Mouse (Mus musculus) CH12.LX (cell line): Measurements from ENCODE around the gene Nuak2. TPM values are rescaled to one million over a fixed set of nuclear protein-coding genes. Genes with fewer than 3 reads are reported as not detected.

Source experiments
- DNase-seq: peaks from one replicate; pipeline ENCODE4 v3.0.0-alpha.2; 2013; ENCODE audit errors: extremely low read depth
- H3K27ac ChIP-seq: 2 replicates; pipeline ENCODE4 v1.5.1; 2012; ENCODE audit warnings: low read depth, mild to moderate bottlenecking, control low read depth, moderate library complexity; ENCODE audit not compliant: insufficient read depth
- H3K27me3 ChIP-seq: replicated peaks from 2 replicates; pipeline ENCODE3; 2012; ENCODE audit warnings: inconsistent platforms
- H3K36me3 ChIP-seq, 2 experiments: replicated peaks in 1 of 2; 2 replicates each; pipeline versions ENCODE3 to v1.6.1; 2012; ENCODE audit warnings: inconsistent platforms in 1 of 2, low read length in 1 of 2, mild to moderate bottlenecking in 1 of 2, mixed read lengths in 1 of 2, moderate library complexity in 1 of 2; ENCODE audit not compliant: control insufficient read depth in 1 of 2, insufficient read depth in 1 of 2
- H3K4me1 ChIP-seq, 2 experiments: 2 replicates each; pipeline ENCODE4 v1.6.1; 2012; ENCODE audit warnings: inconsistent platforms in 1 of 2, moderate library complexity in 1 of 2; ENCODE audit not compliant: insufficient read depth in 2 of 2, control insufficient read depth in 1 of 2
- H3K4me2 ChIP-seq: 2 replicates; pipeline ENCODE4 v1.6.1; 2012; ENCODE audit warnings: low read depth, mild to moderate bottlenecking, control low read depth; ENCODE audit not compliant: poor library complexity, insufficient read depth, severe bottlenecking
- H3K4me3 ChIP-seq, 3 experiments: fragments of 150-350 bp in 1 of 3; sonication (generic) in 1 of 3; replicated peaks in 1 of 3; 2 replicates each; pipeline versions ENCODE3 to v1.5.1; 2011 to 2012; ENCODE audit warnings: low read depth in 2 of 3, low read length in 2 of 3, mild to moderate bottlenecking in 2 of 3, moderate library complexity in 2 of 3, control low read depth in 1 of 3, improper control_type of control experiment in 1 of 3, inconsistent platforms in 1 of 3, mixed read lengths in 1 of 3; ENCODE audit not compliant: poor library complexity in 1 of 3
- H3K79me2 ChIP-seq: replicated peaks from 2 replicates; pipeline ENCODE4 v1.6.1; 2012; ENCODE audit warnings: mild to moderate bottlenecking, moderate library complexity; ENCODE audit not compliant: control insufficient read depth, poor library complexity, insufficient read depth, severe bottlenecking; ENCODE audit errors: extremely low read depth
- H3K9ac ChIP-seq: 2 replicates; pipeline ENCODE4 v1.6.1; 2012; ENCODE audit warnings: low read depth, mild to moderate bottlenecking, control low read depth, moderate library complexity; ENCODE audit not compliant: insufficient read depth
- H3K9me3 ChIP-seq: replicated peaks from 2 replicates; pipeline ENCODE3; 2012; ENCODE audit warnings: low read length, inconsistent platforms, mixed read lengths
- BHLHE40 ChIP-seq: IDR thresholded peaks from 2 replicates; pipeline ENCODE4 v1.6.1; 2011; ENCODE audit warnings: mild to moderate bottlenecking, low read depth, low read length, improper control_type of control experiment
- CHD2 ChIP-seq: IDR thresholded peaks from 2 replicates; pipeline ENCODE4 v1.6.1; 2011; ENCODE audit warnings: low read length, improper control_type of control experiment
- E2F4 ChIP-seq: IDR thresholded peaks from 2 replicates; pipeline ENCODE4 v1.6.1; 2011; ENCODE audit warnings: low read depth, low read length, improper control_type of control experiment; ENCODE audit not compliant: insufficient replicate concordance
- ELF1 ChIP-seq: IDR thresholded peaks from 2 replicates; pipeline ENCODE4 v1.6.1; 2014; ENCODE audit warnings: low read depth, mild to moderate bottlenecking, inconsistent platforms, low read length, improper control_type of control experiment
- EP300 ChIP-seq: IDR thresholded peaks from 2 replicates; pipeline ENCODE4 v1.6.1; 2011; ENCODE audit warnings: low read length, improper control_type of control experiment
- ETS1 ChIP-seq: conservative IDR thresholded peaks from 2 replicates; pipeline ENCODE4 v1.6.1; 2012; ENCODE audit warnings: low read depth, mild to moderate bottlenecking, inconsistent platforms, low read length, improper control_type of control experiment, moderate library complexity
- GABPA ChIP-seq: IDR thresholded peaks from 2 replicates; pipeline ENCODE4 v1.6.1; 2012; ENCODE audit warnings: low read depth, low read length, improper control_type of control experiment, inconsistent platforms; ENCODE audit not compliant: insufficient replicate concordance
- JUN ChIP-seq: IDR thresholded peaks from 2 replicates; pipeline ENCODE4 v1.6.1; 2011; ENCODE audit warnings: low read depth, mild to moderate bottlenecking, low read length, improper control_type of control experiment, moderate library complexity; ENCODE audit not compliant: insufficient read depth
- MAX ChIP-seq: IDR thresholded peaks from 2 replicates; pipeline ENCODE4 v1.6.1; 2011; ENCODE audit warnings: low read length, improper control_type of control experiment
- MAZ ChIP-seq: IDR thresholded peaks from 2 replicates; pipeline ENCODE4 v1.6.1; 2012; ENCODE audit warnings: low read depth, mild to moderate bottlenecking, inconsistent platforms, low read length, improper control_type of control experiment, moderate library complexity
- MEF2A ChIP-seq: IDR thresholded peaks from 2 replicates; pipeline ENCODE4 v1.6.1; 2014; ENCODE audit warnings: low read depth, mild to moderate bottlenecking, inconsistent platforms, low read length, improper control_type of control experiment, borderline replicate concordance
- MXI1 ChIP-seq: IDR thresholded peaks from 2 replicates; pipeline ENCODE4 v1.6.1; 2011; ENCODE audit warnings: mild to moderate bottlenecking, low read depth, low read length, improper control_type of control experiment
- MYC ChIP-seq: IDR thresholded peaks from 2 replicates; pipeline ENCODE4 v1.6.1; 2011; ENCODE audit warnings: low read depth, mild to moderate bottlenecking, improper control_type of control experiment, low read length
- NELFE ChIP-seq: IDR thresholded peaks from 2 replicates; pipeline ENCODE4 v1.6.1; 2011; ENCODE audit warnings: low read depth, low read length, improper control_type of control experiment
- NRF1 ChIP-seq: IDR thresholded peaks from 2 replicates; pipeline ENCODE4 v1.6.1; 2014; ENCODE audit warnings: low read depth, mild to moderate bottlenecking, inconsistent platforms, low read length, improper control_type of control experiment, moderate library complexity
- PAX5 ChIP-seq: IDR thresholded peaks from 2 replicates; pipeline ENCODE4 v1.6.1; 2012; ENCODE audit warnings: low read length, inconsistent platforms, mixed read lengths
- POLR2AphosphoS2 ChIP-seq: IDR thresholded peaks from 2 replicates; pipeline ENCODE4 v1.6.1; 2011; ENCODE audit warnings: low read depth, low read length, improper control_type of control experiment
- SMC3 ChIP-seq: IDR thresholded peaks from 2 replicates; pipeline ENCODE4 v1.6.1; 2011; ENCODE audit warnings: low read depth, low read length, improper control_type of control experiment
- TBP ChIP-seq: conservative IDR thresholded peaks from 2 replicates; pipeline ENCODE4 v1.6.1; 2011; ENCODE audit warnings: low read depth, low read length, improper control_type of control experiment
- USF1 ChIP-seq: IDR thresholded peaks from 2 replicates; pipeline ENCODE4 v1.6.1; 2014; ENCODE audit warnings: low read depth, mild to moderate bottlenecking, inconsistent platforms, low read length, improper control_type of control experiment
- ZKSCAN1 ChIP-seq: IDR thresholded peaks from 2 replicates; pipeline ENCODE4 v1.6.1; 2012; ENCODE audit warnings: low read depth, inconsistent platforms, low read length, improper control_type of control experiment, borderline replicate concordance
- ZMIZ1 ChIP-seq: IDR thresholded peaks from 2 replicates; pipeline ENCODE4 v1.6.1; 2012; ENCODE audit warnings: low read depth, mild to moderate bottlenecking, inconsistent platforms, low read length, improper control_type of control experiment
- ZNF384 ChIP-seq: IDR thresholded peaks from 2 replicates; pipeline ENCODE4 v1.6.1; 2012; ENCODE audit warnings: low read depth, low read length, improper control_type of control experiment, inconsistent platforms
- dilution Hi-C: fragments of 300-500 bp; cut with MboI; formaldehyde crosslinking; loops from 2 replicates; pipeline ENCODE4 v1.14.3; 2020; ENCODE audit warnings: low sequenced_read_pairs; ENCODE audit not compliant: extremely low pct_unique_long_range_greater_than_20kb, extremely low pct_ligation_motif_present
- in situ Hi-C: fragments of 300-500 bp; cut with MboI; formaldehyde crosslinking; loops from 3 replicates; pipeline ENCODE4 v1.14.3; 2019; ENCODE audit warnings: low sequenced_read_pairs, low pct_ligation_motif_present, low pct_unique_long_range_greater_than_20kb, mixed read lengths
- polyA plus RNA-seq: library from polyadenylated mRNA; unstranded; fragments of >175 nt; gene quantifications from 2 replicates; pipeline ENCODE4 v1.2.1, GENCODE M21; 2012; ENCODE audit warnings: low read depth; ENCODE audit not compliant: insufficient read length
- total RNA-seq, 2 experiments: library from RNA; depleted of rRNA; stranded (reverse); fragments of 300-350 nt in 1 of 2; fragments of >200 nt in 1 of 2; gene quantifications; 2 replicates each; pipeline ENCODE4 v1.2.3; 2012 to 2014

The Nuak2 gene
- total and polyA plus RNA-seq, 3 experiments, result 0.30 TPM; not detected in 2

GRCm38 (mm10) chr1:132365645-132366044 is 49.7 kb downstream of the Nuak2 start:
- H3K4me1 ChIP-seq, result peaks cover 7 to 25% of the 10 kb centered on the region in 2 experiments
- no peaks in the 10 kb centered on the region for H3K36me3 ChIP-seq
- dilution Hi-C loops (no loop called here), in situ Hi-C loops (loop anchor here (10.0 kb wide), 1 partner anchor 229 kb away; no protein-coding TSS in a partner anchor)
- H3K27ac ChIP-seq, result no peak overlapping the region
- H3K79me2 ChIP-seq, result no peaks in the 10 kb centered on the region
- H3K9me3 ChIP-seq, result no peaks in the 10 kb centered on the region
- H3K9ac ChIP-seq, result no peak overlapping the region
- H3K4me2 ChIP-seq, result no peak overlapping the region
- TF ChIP-seq POLR2AphosphoS2, result no peak
- TF ChIP-seq ZMIZ1, result no peak
- no peak for TF ChIP-seq ELF1
- TF ChIP-seq CHD2, result no peak
- TF ChIP-seq BHLHE40, result no peak
- TF ChIP-seq MYC, result no peak
- no peak for TF ChIP-seq GABPA
- TF ChIP-seq MAX, result no peak
- peaks cover 2% of the 10 kb centered on the region for H3K27me3 ChIP-seq
- no peak overlapping the region for H3K4me3 ChIP-seq
- DNase-seq, result no peak

GRCm38 (mm10) chr1:132366235-132366634 is 50.3 kb downstream of the Nuak2 start:
- Histone ChIP-seq H3K4me2 (no peak overlapping the region), H3K27me3 (peaks cover 2% of the 10 kb centered on the region), H3K27ac (no peak overlapping the region), H3K9me3 (no peaks in the 10 kb centered on the region), H3K4me1 (peaks cover 7 to 28% of the 10 kb centered on the region in 2 experiments), H3K79me2 (no peaks in the 10 kb centered on the region), H3K4me3 (no peak overlapping the region), H3K36me3 (no peaks in the 10 kb centered on the region), H3K9ac (no peak overlapping the region)
- TF ChIP-seq MXI1, result no peak
- no peak for TF ChIP-seq EP300
- no peak for TF ChIP-seq JUN
- TF ChIP-seq BHLHE40, result no peak
- TF ChIP-seq ZMIZ1, result no peak
- no peak for TF ChIP-seq ZNF384
- no peak for TF ChIP-seq MAZ
- no peak for TF ChIP-seq ZKSCAN1
- TF ChIP-seq CHD2, result no peak
- no peak for TF ChIP-seq NRF1
- no peak for TF ChIP-seq MEF2A
- TF ChIP-seq MYC, result no peak
- TF ChIP-seq MAX, result no peak
- TF ChIP-seq PAX5, result no peak
- no peak for TF ChIP-seq TBP
- no peak for TF ChIP-seq NELFE
- TF ChIP-seq E2F4, result no peak
- TF ChIP-seq SMC3, result no peak
- no peak for TF ChIP-seq ETS1
- no peak for TF ChIP-seq USF1
- in situ Hi-C loops (loop anchor here (10.0 kb wide), 1 partner anchor 229 kb away; no protein-coding TSS in a partner anchor), dilution Hi-C loops (no loop called here)
- no peak for DNase-seq
